Mouse (Mus musculus) embryonic fibroblast, embryonic 13.5 days (primary cell): ENCODE results near the gene Mcm5.

ENCODE experiments used
- CTCF ChIP-seq: IDR thresholded peaks from 2 replicates; pipeline ENCODE4 v1.5.1; 2011; ENCODE audit warnings: mild to moderate bottlenecking, control low read depth, low read length, moderate library complexity, borderline replicate concordance; ENCODE audit not compliant: insufficient read depth
- POLR2A ChIP-seq: IDR thresholded peaks from 2 replicates; pipeline ENCODE4 v1.6.1; 2011; ENCODE audit warnings: low read depth, mild to moderate bottlenecking, control low read depth, low read length, moderate library complexity

- no peak for TF ChIP-seq CTCF
- no peak for TF ChIP-seq POLR2A
These were observed 6.4 kb upstream of the Mcm5 start for GRCm38 (mm10) chr8:75102956-75103355.
